Mouse (Mus musculus): ENCODE measurements around the gene Cpm. TPM values are rescaled to one million over a fixed set of nuclear protein-coding genes. Genes with fewer than 3 reads are reported as not detected.

The Cpm gene
- polyA plus RNA-seq (2017; shearing (Covaris generic)): 77.3 TPM

DNA sequence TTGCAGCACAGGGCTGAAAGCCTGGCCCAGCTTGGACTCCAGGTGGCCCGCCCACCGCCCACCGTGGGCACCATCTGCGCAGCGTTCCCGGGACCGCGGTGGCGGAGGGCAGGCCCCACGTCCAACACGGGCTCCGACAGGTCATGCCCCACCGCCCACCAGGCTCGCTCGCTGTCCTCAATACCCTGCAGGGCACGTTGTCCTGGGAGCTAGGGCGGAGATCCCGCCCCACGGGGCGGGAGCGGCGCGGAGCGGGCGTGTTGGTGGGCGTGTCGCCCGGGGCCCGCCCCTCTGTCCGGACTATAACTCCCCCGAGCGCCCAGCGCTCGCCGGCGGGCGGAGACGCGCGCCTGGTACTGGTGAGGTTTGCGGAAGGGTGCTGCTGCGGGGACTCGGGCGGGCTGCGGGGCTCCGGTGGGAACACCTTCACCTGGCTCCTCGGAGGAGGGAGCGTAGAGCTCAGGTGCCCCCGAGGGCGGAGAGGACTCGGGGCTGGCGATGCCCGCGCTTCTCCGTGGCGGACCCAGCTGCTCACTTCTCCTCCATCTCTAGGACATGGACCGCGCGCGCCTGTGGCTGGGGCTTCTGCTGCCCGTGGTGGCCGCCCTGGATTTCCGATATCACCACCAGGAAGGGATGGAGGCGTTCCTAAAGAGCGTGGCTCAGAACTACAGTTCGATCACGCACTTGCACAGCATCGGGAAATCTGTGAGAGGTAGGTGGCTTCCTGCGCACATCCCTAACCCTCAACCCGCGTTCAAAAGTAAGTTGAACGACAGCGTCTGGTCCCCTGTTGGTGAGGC, at the start of gene Cpm:
Gene Cpm (plus strand): TSS at position 332 of the 803 bp plus-strand sequence.

DNA sequence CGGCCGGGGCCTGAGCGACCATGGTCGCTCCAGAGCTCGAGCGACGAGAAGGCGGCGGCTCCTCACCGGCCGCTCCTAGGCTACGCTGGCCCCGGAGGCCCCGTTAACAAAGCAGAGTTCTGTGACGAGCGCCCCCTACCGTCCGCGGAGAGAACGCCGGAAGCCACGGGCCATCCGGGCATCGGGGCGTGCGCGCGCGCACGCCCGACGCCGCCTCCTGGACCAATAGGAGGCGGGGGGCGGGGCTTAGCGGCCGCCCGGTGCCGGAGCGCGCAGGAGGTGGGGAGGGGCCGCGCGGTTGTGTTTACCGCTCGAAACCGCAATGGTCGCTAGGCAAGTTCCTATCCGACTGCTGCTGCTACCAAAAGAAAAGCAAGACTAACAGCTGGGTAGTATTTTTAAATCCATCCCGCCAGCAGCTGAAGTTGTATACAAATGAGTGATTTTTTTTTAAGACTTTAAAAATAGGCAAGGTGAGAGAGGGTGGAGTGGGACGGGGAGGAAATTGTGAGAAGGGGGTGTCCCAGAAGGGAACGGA, 81.4 kb downstream of the Cpm start, which contains the start of gene Mdm2:
Gene Mdm2 (minus strand): TSS at position 155 of the 538 bp plus-strand sequence.

Other genes with a start within 250 kb of the Cpm start
- gene Cpsf6, start 249.5 kb upstream of the Cpm start, polyA plus RNA-seq (2017; shearing (Covaris generic)): 144 TPM
- gene Mdm2, start 81.3 kb downstream of the Cpm start, polyA plus RNA-seq (2017; shearing (Covaris generic)): 123 TPM
- 0.97 TPM for gene Slc35e3, start 116.9 kb downstream of the Cpm start, polyA plus RNA-seq (2017; shearing (Covaris generic))
- 50.7 TPM for gene Nup107, start 163.2 kb downstream of the Cpm start, polyA plus RNA-seq (2017; shearing (Covaris generic))
- 54.5 TPM for gene Rap1b, start 216.5 kb downstream of the Cpm start, polyA plus RNA-seq (2017; shearing (Covaris generic))